Mouse (Mus musculus) spleen, adult 2 months (tissue): Measurements from ENCODE around the gene Plxnb1. TPM values are rescaled to one million over a fixed set of nuclear protein-coding genes. Genes with fewer than 3 reads are reported as not detected.

Source experiments
- DNase-seq, 2 experiments: peaks; one replicate each; pipeline versions ENCODE4 v3.0.0 to v3.0.0-alpha.2; 2012 to 2021; ENCODE audit warnings: low spot score in 2 of 2, low read depth in 1 of 2
- H3K27ac ChIP-seq: fragments of 200-500 bp; 2 replicates; pipeline ENCODE4 v1.5.1; 2012; ENCODE audit warnings: low read length, inconsistent platforms; ENCODE audit not compliant: insufficient read depth
- H3K27me3 ChIP-seq: fragments of 200-500 bp; 2 replicates; pipeline ENCODE4 v1.6.1; 2012; ENCODE audit warnings: mild to moderate bottlenecking, moderate library complexity, low read length, inconsistent platforms; ENCODE audit not compliant: control insufficient read depth, insufficient read depth
- H3K36me3 ChIP-seq: fragments of 200-500 bp; 2 replicates; pipeline ENCODE4 v1.6.1; 2012; ENCODE audit warnings: mild to moderate bottlenecking, low read length, inconsistent platforms; ENCODE audit not compliant: control insufficient read depth, insufficient read depth
- H3K4me1 ChIP-seq: fragments of 200-500 bp; 2 replicates; pipeline ENCODE4 v1.6.1; 2011; ENCODE audit warnings: inconsistent platforms; ENCODE audit not compliant: control insufficient read depth, insufficient read depth, insufficient read length
- H3K4me3 ChIP-seq: fragments of 200-500 bp; 2 replicates; pipeline ENCODE4 v1.5.1; 2011; ENCODE audit warnings: mild to moderate bottlenecking, inconsistent platforms; ENCODE audit not compliant: insufficient read depth, insufficient read length; ENCODE audit errors: extremely low read depth
- CTCF ChIP-seq: fragments of 200-500 bp; IDR thresholded peaks from 2 replicates; pipeline ENCODE4 v1.5.1; 2011; ENCODE audit warnings: mild to moderate bottlenecking, inconsistent platforms; ENCODE audit not compliant: insufficient read depth, insufficient read length, insufficient replicate concordance; ENCODE audit errors: extremely low read depth
- POLR2A ChIP-seq: fragments of 200-500 bp; IDR thresholded peaks from 2 replicates; pipeline ENCODE4 v1.6.1; 2011; ENCODE audit warnings: low read depth, low read length, inconsistent platforms
- WGBS: fragments of 180-500 bp; shearing (Covaris S2); methylation state at CpG from one replicate; pipeline ENCODE4 v1.1.7; 2018; 5-methylcytosine and 5-hydroxymethylcytosine counted together
- polyA plus RNA-seq: library from polyadenylated mRNA; depleted of rRNA; stranded (reverse); fragments of >200 nt; gene quantifications from 2 replicates; pipeline ENCODE4 v1.2.3, GENCODE M21; 2012

The Plxnb1 gene
- polyA plus RNA-seq, 1 experiment, result 10.4 TPM

DNA sequence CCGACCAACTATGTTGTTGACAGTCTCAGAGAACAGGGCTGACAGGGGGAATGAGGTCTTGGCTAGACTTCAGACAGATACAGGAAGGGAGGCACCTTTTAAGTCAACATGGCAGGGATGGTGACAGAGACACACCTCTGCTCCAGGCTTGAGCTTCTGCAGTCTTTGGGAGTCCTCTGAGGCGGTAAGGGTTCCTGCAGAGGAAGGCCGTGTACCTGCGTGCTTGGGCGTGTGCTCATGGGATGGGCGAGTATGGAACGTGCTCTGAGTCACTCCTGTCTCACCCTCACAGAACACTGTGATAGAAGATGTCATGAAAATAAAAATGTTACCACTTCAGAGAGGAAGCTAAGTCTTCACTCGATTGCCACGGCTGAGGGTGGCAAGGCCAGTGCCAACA is 24.4 kb downstream of the Plxnb1 start:
- H3K27ac ChIP-seq, result no peak overlapping the region
- TF ChIP-seq POLR2A (no peak), CTCF (no peak)
- DNase-seq, result no peak
- peaks cover 6% of the 10 kb centered on the region; the same call in 1 of the 2 replicates for H3K4me1 ChIP-seq
- 89% methylated on average over 9 of the region's 9 CpGs for WGBS
- H3K27me3 ChIP-seq, result no peaks in the 10 kb centered on the region
- no peaks in the 10 kb centered on the region for H3K36me3 ChIP-seq
- H3K4me3 ChIP-seq, result no peak overlapping the region

DNA sequence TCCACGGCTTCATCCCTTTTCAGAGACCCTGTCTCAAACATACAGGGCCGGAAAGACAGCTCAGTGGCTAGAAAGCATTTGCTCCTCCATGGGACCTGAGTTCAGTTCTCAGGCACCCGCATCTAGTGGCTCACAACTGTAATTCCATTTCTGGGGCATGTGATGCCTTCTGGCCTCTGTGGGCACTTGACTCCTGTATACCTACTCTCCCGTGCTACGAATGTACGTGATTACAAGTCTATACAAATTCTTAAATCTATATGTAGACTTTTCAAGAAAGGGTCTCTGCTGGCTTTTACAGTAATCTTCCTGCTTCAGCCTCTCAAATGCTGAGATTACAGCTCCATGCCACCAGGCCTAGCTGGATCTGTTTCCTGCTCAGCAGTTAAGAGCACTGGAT is 25.8 kb downstream of the Plxnb1 start:
- no peaks in the 10 kb centered on the region for H3K36me3 ChIP-seq
- TF ChIP-seq POLR2A, result no peak
- no peak for TF ChIP-seq CTCF
- no peak for DNase-seq
- peaks cover 6% of the 10 kb centered on the region; the same call in 1 of the 2 replicates for H3K4me1 ChIP-seq
- WGBS, result 91% methylated on average over 6 of the region's 6 CpGs
- no peak overlapping the region for H3K27ac ChIP-seq
- H3K4me3 ChIP-seq, result no peak overlapping the region
- H3K27me3 ChIP-seq, result no peaks in the 10 kb centered on the region

DNA sequence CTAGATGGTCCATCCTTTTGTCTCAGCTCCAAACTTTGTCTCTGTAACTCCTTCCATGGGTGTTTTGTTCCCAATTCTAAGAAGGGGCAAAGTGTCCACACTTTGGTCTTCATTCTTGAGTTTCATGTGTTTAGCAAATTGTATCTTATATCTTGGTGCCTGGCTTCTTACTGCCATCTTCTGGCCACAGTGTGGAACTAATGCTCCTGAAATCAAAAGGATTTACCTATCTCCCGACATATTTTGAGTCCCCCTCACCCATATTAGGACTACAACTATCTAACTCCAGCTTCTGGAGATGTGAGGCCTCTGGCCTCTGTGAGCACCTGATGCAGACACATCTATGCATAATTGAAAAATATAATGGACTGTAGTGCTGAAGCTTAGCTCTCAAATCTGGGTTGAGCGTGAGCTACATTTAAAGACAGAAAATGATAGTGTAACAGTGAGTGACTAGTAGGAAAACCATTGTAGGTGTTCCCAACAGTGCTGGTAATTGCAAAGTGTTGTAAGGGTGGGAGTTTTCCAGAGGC is 27.4 kb downstream of the Plxnb1 start:
- Histone ChIP-seq H3K27me3 (no peaks in the 10 kb centered on the region), H3K36me3 (no peaks in the 10 kb centered on the region), H3K4me3 (no peak overlapping the region), H3K4me1 (peaks cover 6% of the 10 kb centered on the region; the same call in 1 of the 2 replicates), H3K27ac (no peak overlapping the region)
- peak; percentile 22 to 44 for DNase-seq
- 48% methylated on average over 2 of the region's 2 CpGs for WGBS
- TF ChIP-seq CTCF, result no peak; the same call in 1 of the 2 replicates
- no peak for TF ChIP-seq POLR2A

DNA sequence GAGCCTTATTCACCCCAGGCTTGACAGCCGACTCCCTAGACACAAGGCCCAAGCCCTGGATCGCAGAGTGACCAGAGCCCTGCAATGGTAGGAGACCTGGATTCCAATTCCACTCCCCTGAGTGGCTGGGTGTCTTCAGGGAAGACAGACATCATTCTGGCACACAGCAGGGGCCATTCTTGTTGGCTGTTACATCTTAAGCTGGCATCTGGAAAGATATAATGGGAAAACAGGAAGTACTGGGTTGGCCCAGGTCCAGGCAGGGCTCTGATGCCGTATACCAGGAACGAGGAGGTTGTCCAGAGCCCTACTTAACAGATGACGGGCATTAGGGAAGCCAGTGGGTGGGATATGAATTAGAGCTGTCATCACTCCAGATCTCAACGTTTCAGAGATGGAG is 28.1 kb downstream of the Plxnb1 start:
- H3K4me1 ChIP-seq, result peaks cover 1% of the 10 kb centered on the region; the same call in 1 of the 2 replicates
- DNase-seq, result no peak
- no peaks in the 10 kb centered on the region for H3K36me3 ChIP-seq
- no peak overlapping the region for H3K27ac ChIP-seq
- WGBS, result 40% methylated on average over 6 of the region's 6 CpGs
- TF ChIP-seq POLR2A (no peak), CTCF (no peak)
- H3K4me3 ChIP-seq, result no peak overlapping the region
- no peaks in the 10 kb centered on the region for H3K27me3 ChIP-seq

DNA sequence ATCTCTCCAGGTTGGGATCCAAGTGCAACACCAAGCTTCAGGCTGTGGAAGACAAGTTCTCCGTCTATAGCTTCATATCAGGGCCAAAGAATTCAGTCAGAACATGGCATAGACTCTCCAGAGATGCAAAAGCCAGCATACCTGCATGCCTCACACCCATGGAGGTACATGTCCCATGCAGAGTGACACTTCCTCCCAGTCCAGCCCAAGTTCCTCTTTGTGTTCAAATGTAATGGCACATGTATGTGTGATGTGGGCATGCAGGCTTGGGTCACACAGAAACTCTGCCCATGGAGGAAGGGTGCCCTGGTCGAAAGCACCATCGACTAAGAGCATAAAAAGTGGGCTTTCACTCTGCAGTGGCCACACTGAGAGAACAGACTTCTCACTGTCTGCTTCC is 29.0 kb downstream of the Plxnb1 start:
- no peak for DNase-seq
- Histone ChIP-seq H3K27me3 (no peaks in the 10 kb centered on the region), H3K27ac (no peak overlapping the region), H3K36me3 (no peaks in the 10 kb centered on the region), H3K4me3 (no peak overlapping the region), H3K4me1 (no peaks in the 10 kb centered on the region)
- 80% methylated on average over 3 of the region's 3 CpGs for WGBS
- TF ChIP-seq POLR2A, result no peak
- no peak for TF ChIP-seq CTCF

DNA sequence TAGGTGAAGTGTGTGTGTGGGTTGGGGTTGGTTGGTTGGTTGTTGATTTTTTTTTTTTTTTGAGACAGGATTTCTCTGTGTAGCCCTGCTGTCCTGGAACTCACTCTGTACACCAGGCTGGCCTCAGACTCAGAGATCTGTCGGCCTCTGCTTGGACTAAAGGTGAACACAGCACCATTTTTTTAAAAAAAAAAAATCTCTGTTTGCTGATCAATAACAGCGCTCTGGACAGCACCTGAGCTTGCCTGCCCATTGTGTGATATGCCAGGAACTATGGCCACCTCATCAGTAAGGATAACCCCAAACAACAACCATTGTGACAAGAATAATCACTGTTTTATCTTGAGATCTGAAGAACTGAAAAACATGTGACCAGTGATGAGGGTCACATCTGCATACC is 29.9 kb downstream of the Plxnb1 start:
- H3K27ac ChIP-seq, result no peak overlapping the region
- DNase-seq, result no peak
- TF ChIP-seq CTCF, result no peak
- no peak for TF ChIP-seq POLR2A
- H3K4me1 ChIP-seq, result no peaks in the 10 kb centered on the region
- no peak overlapping the region for H3K4me3 ChIP-seq
- no peaks in the 10 kb centered on the region for H3K36me3 ChIP-seq
- WGBS, result 92% methylated on average over 2 of the region's 2 CpGs
- no peaks in the 10 kb centered on the region for H3K27me3 ChIP-seq

DNA sequence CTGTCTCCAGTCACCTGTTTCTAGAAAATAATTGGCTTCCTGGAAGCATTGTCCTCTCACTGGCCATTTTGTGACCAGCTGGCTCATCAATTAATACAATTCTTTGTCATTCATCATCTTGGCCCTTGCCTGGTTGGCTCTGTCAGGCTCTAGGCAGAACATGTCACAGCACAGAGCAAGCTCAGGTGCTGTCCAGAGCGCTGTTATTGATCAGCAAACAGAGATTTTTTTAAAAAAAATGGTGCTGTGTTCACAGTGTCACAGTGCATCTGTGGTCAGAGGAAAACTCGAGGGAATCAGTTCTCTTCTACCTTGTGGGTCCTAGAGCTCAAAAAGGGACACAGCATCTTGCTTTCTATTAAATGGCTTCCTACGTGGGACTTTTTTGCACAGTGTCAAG is 30.3 kb downstream of the Plxnb1 start:
- no peak for DNase-seq
- H3K27me3 ChIP-seq, result no peaks in the 10 kb centered on the region
- 75% methylated on average over 3 of the region's 3 CpGs for WGBS
- no peaks in the 10 kb centered on the region for H3K36me3 ChIP-seq
- H3K4me3 ChIP-seq, result no peak overlapping the region
- H3K27ac ChIP-seq, result no peak overlapping the region
- no peaks in the 10 kb centered on the region for H3K4me1 ChIP-seq
- TF ChIP-seq CTCF (no peak), POLR2A (no peak)
